Mouse (Mus musculus): ENCODE measurements around the gene Rflna.

DNA sequence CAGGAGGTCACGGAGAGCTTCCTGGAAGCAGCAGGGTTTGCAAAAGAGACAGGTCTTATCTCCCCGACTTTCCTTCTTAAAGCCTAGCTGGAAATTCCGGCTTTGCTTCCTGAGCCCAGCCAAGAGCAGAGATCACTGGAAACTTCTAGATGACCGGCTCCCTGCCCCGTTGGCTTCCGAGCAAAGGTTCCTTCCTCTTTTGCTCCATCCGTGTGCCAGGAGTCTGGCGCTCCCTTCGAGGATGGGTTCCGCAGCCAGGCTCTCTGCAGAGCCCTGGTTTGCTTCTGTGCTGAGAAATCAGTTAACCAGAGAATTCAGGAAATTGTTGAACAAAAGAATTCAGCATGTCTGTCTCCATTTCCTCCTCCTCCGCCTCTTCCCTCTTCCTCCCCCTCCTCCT lies 10.1 kb upstream of the Rflna start:
- TF ChIP-seq MYOG (IDR thresholded peaks at IDR 0.05; ENCODE audit: control insufficient read depth in 1 of 3, insufficient read depth in 1 of 3, insufficient read length in 2 of 3, low read depth in 2 of 3) (no peak), E2F4 (IDR thresholded peaks at IDR 0.05; ENCODE audit: insufficient read depth) (no peak), MAX (IDR thresholded peaks at IDR 0.05; ENCODE audit: low read depth) (no peak)

Data from myocyte (in vitro differentiated cells).